Mouse (Mus musculus) MN1 (cell line): ENCODE results near the gene Oprm1.

Source experiments
- DNase-seq: peaks from one replicate; pipeline ENCODE4 v3.0.0-alpha.2; 2016; ENCODE audit warnings: low spot score

Gene Oprm1

DNA sequence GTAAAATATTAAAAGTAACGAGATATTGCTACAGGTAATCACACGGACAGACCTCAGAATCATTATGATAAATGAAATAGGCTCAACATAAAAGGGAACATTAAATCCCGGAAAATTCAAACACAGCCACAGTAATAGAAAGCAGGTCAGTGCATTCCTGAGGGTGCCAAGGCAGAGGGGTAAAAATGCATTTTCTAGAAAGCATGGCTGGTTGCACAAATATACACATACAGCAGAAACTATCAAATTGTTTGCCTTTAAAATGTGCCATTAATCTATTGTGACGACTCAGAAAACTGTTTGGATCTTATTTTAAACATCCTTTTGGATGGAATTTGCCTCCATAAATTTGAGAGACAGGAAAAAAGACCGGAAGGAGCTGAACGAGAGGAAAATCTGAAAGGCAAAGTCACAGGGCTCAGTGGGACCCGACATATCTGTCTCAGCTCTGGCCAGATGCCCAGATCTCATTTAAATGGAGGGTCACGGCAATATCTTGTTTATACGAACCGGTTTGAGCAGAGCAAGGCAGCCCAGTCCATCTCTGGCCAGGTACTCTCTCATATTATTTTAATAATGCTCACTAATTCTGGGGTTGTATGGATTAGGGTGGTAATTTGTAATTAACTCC, 289.1 kb downstream of the Oprm1 start:
- DNase-seq: no peak

DNA sequence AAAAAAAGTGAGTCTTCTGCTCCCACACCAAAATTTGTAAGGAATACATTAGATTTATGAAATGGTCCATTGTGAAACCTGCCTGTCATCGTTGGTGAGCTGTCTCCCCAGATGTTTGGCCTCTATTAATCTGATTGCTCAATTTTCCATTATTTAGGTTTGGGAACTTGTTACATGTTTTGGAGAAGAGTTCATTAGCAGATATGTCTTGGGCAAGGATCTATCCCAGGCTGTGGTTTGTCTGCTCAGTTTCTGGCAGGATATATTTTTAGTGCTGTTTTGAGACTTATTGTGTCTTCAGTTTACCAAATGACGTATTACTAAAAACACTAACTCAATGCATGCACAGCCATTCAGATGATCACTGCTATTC, 289.6 kb downstream of the Oprm1 start:
- DNase-seq: no peak

DNA sequence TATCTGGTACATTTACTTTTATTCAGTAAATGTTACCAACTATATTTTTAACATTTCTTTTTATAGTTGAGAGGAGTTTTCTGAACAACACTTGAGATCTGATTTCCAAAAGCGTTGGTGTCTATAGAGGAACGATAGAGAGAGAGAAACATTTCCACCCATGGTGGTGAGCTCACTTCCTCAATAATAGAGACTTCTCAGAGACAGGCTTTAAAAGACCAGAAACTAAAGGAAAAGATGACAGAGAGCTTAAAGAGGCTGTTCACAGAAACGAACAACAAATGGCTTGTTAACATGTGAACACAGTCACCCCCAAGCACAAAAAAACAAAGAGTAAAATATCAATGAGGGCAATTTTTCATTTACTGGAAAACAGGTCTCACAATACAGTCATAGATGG, 291.6 kb downstream of the Oprm1 start:
- no peak for DNase-seq

DNA sequence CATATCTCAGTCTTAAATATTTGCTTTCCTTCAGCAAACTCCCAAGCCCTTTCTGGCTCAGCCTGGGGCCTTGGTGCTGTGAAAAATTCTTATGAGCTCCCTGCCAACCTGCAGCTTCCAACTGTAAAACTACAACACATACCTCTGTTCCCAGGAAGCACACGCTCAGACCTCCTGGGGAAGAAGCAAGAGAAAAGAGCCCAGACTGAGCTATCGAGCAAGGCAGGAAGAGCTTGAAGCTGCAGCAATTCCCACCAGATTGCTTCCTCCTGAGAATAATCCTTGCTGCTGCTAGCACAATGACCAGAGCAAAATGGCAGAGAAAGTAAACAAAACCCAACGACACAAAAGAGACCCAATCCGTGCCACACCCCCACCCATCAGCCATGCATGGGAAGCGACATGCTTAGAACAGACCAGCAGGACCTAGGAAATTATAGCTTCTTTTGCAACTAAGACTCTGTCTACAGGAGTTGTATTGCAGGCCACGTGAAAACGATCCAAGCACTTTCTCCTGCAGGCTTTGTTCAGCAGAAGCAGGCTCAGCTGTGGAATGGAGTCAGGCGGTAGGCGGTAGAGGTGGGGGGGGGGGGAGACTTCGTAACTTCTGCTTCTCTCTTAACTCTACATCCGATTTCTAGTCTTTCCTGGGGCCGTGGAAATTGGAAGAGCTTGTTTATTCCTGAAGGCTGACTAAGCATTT, 294.2 kb downstream of the Oprm1 start, which contains the start of gene Ipcef1:
Gene Ipcef1, minus strand, starts transcription at position 164 of the 703 bp plus-strand sequence.
- DNase-seq: no peak

DNA sequence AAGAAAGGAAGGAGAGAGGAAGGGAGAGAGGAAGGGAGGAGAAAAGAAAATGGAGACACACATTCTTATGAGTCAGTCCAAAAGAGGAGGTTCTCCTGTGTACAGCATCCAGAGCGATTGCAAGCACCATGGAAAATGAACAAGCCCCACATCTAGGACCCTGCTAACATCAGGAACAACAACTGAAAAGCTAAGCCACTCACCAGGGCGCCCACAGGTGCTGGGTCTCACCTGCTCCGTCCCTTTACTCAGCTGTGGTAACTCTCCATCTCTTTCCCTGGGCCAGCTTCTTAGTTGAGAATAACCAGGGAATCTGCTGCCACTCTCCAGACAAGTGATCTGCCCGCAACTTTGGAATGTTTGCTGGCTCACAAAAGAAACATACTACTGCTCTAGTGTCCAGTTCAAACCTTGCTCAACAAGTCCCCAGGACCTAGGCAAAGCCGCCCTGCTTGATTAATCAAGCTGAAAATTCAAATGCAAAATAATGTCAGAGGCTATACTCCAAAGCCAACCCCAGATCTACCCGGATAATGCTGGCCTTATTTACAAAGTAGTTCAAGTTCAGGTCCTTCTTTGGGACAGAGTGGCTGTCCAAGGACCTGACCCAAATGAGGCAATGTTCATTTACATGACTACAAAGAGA, 296.4 kb downstream of the Oprm1 start:
- DNase-seq: no peak

DNA sequence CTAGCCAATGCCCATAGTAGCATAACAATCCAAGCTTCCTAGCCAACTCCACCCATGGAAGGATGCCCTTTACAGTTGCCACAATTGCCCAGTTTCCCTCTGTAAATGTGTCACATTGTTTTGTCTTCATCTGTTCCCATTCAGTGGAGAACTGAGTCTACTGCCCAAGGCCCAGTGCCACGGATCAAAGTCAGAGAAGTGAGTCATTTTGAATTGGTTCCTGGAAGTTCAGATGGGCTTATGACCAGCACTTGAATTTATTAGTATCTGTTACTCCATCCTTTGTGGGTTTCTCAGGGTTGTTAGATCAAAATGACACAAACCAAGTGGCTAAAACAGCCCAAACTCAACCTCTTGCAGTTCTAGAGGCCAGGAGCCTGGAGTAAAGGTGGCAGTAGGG, 299.2 kb downstream of the Oprm1 start:
- DNase-seq: no peak

DNA sequence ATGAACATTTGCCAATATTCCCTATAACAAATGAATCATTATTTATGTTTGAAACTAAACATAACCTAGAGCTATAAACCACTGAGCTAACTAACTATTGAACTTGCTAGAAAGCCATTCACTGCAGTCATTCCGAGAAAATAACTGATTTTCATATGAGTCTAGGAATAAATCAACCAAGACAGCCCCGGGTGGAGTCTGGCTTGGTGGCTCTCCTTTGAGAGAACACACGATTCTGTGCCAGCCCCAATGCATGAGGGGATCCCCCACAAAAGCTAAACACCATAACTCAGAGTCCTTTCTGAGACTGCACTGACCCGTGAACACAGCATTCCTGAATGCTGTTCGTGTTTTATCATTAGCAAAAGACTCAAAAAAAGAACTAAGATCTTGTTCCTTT, 302.0 kb downstream of the Oprm1 start:
- no peak for DNase-seq

DNA sequence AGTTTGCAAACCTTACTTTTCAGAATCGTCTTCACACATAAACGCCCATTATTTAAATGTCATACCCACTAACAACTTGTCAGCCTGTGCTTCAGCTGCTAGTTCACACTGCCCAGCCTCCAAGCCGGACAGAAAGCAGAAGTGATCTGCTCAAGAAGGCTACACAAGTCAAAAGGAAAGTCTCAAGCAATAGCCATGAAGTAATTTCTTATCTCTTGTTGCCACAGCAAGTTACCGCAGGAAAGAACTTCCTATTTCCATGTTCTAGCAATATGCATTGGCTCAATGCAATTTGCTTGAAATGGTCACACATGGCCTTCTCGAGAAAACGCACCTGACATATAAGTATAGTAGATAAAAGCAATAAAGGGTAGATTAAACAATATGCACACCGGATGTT, 304.7 kb downstream of the Oprm1 start:
- no peak for DNase-seq

DNA sequence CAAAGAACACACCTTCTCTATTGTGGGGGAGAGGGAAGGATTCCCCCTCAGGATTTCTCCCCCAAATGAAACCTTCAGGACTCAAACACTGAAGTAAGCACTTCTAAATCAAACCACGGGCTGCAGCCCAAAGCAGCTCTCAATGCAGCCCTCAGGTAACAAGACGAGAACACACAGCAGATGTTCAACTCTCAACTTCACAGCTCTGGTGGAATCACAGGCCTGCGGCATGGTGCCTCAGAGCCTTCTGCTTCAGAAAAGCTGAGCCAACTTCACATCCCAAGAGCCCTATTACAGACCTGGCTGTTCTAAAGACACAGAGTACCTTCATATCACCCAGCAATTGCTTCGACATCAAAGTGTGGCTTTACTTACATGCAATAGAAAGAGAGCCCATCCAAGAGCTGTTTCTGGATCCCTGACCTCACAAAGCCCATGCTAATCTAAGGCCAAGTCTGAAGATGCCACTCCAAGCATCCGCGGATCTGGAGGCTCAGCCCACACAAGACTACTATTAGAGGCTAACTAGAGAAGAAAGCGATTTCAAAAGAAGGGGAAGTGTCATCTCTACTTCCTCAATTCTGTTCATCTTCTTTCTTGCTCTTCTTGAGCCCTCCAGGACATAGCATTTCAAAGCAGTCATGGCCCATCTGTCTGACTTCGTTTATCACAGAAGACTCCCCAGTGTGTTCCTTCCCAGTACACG, 305.6 kb downstream of the Oprm1 start:
- no peak for DNase-seq

DNA sequence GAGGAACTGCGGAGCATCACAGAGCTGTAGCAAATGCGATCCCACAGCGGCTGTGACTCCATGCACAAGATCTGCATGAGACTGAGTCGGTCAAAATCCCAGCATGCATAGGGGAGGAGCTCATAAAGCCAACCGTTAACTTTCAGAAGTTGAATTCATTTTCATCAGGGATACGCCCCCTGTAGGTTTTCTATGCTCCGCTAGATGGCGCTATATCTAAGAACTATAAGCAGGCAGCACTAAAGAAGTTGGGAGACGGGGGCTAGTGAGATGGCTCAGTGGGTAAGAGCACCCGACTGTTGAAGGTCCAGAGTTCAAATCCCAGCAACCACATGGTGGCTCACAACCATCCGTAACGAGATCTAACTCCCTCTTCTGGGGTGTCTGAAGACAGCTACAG, 310.3 kb downstream of the Oprm1 start:
- no peak for DNase-seq

DNA sequence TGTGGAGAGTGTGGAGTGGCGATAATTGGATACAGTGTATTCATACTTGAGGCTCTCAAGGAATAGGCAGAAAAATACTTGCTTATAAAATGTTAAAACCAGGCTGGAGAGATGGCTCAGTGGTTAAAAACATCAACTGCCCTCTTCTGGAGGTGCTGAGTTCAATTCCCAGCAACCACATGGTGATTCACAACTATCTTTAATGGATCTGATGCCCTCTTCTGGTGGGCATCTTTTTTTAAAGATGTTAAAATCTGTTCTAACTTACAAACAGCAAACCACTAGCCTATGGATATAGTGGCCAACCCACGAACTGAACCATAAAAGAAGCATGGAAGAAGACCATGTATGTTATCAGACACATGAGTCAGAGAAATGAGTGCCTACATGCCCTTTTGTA, 310.8 kb downstream of the Oprm1 start:
- no peak for DNase-seq

DNA sequence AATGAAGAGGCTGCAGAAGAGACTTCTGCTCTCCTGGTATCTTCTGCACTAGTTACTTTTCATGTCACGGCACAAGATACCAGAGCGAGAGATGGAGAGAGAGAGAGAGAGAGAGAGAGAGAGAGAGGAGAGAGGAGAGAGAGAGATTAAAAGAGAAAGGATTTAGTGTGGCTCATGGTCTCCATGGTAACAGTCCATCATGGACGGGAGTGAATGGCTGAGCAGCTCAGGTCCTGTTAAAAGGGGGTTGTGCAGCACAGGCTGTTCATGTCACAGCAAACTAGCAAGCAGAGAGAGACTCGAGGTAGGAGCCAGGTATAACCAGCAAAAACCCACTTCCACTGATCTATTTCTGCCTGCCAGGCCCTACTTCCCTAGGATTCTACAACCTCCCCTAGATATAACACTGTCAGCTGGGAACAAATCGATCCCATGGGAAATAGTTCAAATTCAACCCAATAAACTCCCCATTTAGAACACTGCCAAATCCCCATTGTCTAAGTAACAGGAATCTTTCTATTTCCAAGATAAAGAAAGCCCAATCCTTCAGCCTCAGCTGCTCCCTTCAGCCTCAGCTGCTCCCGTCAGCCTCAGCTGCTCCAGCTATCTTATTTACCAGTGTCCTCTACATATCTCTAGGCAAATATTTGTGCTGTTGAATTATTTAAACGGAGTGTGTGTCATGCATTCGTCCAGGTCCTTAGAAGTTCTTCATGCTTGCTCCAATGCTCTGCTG, 312.0 kb downstream of the Oprm1 start:
- DNase-seq: no peak

DNA sequence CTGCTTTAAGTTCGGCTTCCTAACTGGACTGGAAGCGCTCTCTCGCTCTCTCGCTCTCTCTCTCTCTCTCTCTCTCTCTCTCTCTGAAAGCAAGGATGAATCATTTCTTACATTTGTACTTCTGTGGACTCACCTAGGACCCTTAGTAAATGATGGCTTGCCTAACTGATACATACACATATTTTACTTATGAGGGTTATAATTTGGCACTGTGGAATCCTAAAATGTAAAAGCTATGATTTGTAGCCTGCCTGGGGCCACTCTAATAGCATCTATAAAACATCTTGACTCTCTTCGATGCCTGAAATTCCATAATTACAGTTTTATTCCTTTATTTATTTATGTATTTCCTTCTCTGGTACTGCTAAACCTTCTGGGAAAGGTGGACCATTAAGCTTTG, 312.6 kb downstream of the Oprm1 start:
- DNase-seq: no peak

DNA sequence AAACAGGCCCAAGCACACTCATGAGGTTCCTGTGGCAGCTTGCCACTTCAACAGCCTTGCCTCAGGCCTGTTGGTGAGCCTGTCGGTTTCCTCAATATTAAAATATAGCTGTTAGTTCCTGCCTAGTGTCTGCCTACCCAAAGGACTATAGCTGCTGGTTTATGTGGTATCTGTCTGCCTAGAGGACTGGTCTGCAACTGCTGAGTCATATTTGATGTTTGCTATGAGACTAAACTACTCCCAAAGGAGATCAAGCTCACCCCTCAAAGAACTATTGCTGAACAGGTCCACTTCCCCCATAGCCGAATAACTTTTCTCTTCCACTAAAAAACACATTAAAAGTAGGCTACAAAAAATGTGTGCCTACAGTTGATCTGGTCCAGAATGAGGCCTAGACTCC, 315.9 kb downstream of the Oprm1 start:
- DNase-seq: no peak

DNA sequence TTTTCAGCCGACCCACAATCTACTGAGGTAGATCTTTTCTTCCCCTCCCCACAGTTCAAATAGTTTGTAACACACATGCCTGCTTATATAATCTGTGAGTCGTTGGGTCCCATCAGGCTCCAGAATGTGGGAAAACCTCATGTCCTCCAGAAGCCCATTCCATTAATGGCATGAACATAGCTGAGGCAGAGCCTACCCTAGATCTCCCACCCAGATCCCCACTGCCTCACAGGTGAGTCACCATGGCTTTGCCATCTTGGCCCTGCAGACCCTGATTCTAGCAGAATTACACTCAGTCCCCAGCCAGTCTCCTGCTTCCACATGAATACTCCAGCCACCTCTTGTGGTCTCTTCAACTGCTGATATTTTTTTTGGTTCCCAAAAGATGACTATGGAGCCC, 317.4 kb downstream of the Oprm1 start:
- DNase-seq: no peak

DNA sequence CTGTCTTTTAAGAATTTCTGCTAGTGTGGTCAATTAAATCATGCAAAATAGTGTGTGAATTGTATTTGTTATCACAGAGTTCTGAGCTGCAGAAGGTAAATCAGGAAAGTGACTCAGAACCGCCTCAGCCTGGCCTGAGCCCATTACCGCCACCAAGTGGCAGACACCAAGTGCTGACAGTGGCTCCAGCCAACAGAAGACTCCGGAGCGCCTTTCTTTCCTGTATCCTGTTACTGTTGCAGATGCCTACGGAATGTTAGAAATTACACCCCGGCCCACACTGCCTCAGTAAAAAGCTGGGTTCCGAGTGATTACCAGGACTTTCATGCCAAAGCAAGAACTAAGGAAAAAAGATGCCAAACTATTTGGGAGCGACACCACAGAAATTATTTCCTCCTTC, 317.9 kb downstream of the Oprm1 start:
- no peak for DNase-seq

DNA sequence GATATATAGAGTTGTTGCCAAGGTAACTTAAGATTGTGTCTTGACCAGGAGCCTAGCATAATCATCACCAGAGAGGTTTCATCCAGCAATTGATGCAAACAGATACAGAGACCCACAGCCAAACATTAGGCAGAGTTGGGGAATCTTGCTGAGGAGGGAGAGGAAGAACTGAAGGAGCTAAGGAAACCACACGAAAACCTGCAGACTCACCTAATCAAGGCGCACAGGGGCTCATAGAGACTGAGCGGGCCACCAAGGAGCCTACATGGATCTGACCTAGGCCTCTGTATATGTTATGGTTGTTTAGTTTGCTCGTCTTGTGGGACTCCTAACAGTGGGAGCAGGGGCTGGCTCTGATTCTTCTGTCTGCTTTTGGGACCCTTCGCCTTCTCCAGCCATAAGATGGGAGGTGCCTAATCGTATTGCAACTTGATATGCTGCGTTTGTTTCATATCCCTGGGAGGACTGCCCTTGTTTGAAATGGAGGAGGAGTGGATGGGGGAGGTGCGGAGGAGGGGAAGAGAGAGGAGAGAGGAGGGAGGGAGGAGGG, 318.4 kb downstream of the Oprm1 start:
- DNase-seq: no peak

DNA sequence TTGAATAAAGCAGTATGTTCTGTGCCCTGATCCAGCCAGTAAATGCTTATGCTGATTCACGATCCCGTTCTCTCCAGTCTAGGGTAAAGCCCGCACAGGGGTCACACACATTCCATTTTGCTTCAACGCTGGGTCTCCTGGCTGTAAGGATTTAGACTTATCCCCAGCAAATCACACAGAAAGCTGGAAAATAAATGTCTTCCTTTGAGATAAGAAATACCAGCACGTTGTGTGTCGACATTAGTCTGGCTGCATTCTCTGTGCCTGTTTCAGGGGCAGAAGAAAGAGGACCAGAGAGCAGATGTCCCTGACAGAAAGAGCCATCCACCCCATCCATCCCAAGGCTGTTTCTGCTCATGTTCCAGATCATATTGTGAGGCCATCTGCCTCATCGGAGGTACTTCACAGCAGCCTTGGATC, 319.1 kb downstream of the Oprm1 start:
- DNase-seq: no peak

DNA sequence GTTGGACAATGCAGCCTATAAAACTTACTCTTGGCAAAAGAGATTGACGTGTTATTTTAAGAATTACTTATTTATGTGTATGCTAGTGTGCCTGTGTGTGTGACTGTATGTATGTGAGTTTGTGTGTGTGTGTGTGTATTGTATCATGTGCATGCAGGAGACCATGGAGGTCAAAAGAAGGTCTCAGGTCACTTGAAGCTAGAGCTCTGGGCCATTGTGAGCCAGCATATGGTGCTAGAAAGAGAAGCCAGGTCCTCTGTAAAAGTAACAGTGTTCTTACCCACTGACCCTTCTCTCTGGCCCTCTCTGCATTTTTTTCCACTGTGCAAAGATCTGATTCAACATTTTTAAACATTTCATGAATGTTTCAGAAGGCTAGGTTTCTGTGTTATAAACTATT, 319.7 kb downstream of the Oprm1 start:
- DNase-seq: no peak
